Mouse (Mus musculus) heart, postnatal 14 days (tissue): ENCODE measurements around the gene Ahdc1. TPM values are rescaled to one million over a fixed set of nuclear protein-coding genes. Genes with fewer than 3 reads are reported as not detected.
"Not testable (repeated sequence)": the region's sequence is repeated elsewhere in the genome, so short reads cannot be mapped to it uniquely, and the experiment has no call there.

Source experiments
- DNase-seq, 2 experiments: peaks; one replicate each; pipeline ENCODE4 v3.0.0; 2021 to 2022
- intact Hi-C: fragments of 180-260 bp; cut with DNase I; formaldehyde crosslinking; loops from one replicate; pipeline ENCODE4 v1.15.1; 2025
- total RNA-seq, 2 experiments: library from RNA; stranded (reverse); gene quantifications; 2 replicates each; pipeline ENCODE4 v1.2.3; 2021

The Ahdc1 gene
- total RNA-seq, 2 experiments from 2014 or later = 55.2 to 59.1 TPM

- intact Hi-C loops = no loop called here
- DNase-seq = no peak
Measured at GRCm38 (mm10) chr4:133089802-133090201, 78.7 kb downstream of the Ahdc1 start.

GRCm38 (mm10) chr4:133090276-133090719, 79.2 kb downstream of the Ahdc1 start:
- no peak for DNase-seq
- intact Hi-C loops = no loop called here

DNA sequence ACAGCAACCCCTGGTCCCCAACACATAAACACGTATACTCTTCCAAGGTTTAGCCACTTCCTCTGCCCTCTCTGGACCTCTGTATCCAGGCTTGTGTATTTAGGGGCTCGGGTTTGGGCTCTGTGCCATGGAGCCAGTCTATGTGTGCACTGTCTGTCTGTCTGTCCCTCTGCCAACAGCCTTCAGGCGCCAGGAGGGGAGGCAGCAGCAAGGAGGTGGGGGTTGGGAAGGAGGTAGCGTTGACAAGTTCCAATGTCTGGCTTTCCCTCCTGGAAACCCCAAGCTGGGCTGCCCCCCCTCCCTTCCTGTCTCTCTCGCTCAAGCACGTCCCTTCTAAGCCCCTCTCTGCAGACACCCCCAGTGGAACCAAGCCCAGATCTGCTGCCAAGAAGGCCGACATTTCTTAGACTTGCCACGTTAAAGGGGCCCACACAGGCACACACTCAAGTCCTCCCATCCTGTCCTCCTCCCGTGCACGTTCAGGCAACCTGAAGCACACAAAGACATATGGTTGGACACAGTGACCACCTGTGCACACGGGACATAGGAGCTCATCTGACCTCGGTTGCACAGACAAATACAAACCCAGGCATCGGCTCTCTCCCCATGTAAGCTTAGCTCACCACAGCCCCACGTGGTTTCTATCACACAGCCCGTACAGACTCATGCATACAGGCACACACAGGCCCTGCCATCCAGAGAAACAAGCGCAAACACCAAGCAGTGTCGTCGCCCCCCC, 79.8 kb downstream of the Ahdc1 start:
- DNase-seq = peak; percentile 43 to 60

DNA sequence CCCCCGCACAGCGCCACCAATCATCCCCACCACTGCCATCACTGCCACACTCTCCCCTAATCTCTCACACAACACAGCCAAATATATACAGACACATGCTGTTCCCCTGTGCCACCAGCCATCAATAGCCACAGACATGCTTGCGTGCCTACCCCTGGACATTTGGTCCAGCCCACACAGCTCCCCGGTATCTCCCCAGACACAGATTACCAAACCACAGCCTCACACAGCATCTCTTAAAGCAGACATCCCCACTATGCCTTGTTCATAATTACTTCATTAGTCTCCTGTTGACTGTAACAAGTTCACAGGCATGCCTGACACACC, 80.4 kb downstream of the Ahdc1 start:
- DNase-seq = no peak
- intact Hi-C loops = no loop called here

More for the DNA sequence above, 79.8 kb downstream of the Ahdc1 start:
- intact Hi-C loops = no loop called here

GRCm38 (mm10) chr4:133092453-133092901, 81.4 kb downstream of the Ahdc1 start:
- peak; percentile 60 to 65 for DNase-seq
- intact Hi-C loops = no loop called here

GRCm38 (mm10) chr4:133093056-133093455, 82.0 kb downstream of the Ahdc1 start:
- DNase-seq = no peak
- intact Hi-C loops = no loop called here

DNA sequence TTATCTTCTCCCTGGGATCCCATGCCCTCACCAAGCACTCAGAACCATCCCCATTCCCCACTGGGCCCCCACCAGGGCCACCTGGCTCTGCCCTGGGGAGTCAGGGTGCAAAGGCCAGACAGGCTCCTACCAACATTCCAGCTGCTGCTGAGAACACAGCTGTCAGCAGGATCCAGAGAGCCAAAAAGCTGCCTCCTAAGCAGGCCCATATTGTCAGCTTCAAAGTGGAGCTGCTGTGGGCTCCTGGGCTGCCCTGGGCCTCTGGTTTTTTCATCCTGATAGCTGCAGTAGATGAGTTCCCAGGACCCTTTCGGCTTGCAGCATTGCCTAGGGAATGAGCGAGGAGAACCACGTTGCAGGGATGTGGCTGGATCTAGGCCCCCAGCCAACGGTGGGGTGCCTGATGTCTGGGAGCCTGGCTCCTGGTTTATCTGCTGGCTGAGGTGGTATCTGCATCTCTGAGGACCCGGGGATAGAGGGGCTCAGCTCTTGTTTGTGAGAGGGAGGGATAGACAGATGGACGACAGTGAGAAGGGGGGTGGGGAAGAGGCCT, 82.5 kb downstream of the Ahdc1 start:
- intact Hi-C loops = no loop called here
- DNase-seq = peak in 1 of 2 experiments; percentile 48

GRCm38 (mm10) chr4:133094255-133094654, 83.2 kb downstream of the Ahdc1 start:
- no peak for DNase-seq
- intact Hi-C loops = no loop called here

DNA sequence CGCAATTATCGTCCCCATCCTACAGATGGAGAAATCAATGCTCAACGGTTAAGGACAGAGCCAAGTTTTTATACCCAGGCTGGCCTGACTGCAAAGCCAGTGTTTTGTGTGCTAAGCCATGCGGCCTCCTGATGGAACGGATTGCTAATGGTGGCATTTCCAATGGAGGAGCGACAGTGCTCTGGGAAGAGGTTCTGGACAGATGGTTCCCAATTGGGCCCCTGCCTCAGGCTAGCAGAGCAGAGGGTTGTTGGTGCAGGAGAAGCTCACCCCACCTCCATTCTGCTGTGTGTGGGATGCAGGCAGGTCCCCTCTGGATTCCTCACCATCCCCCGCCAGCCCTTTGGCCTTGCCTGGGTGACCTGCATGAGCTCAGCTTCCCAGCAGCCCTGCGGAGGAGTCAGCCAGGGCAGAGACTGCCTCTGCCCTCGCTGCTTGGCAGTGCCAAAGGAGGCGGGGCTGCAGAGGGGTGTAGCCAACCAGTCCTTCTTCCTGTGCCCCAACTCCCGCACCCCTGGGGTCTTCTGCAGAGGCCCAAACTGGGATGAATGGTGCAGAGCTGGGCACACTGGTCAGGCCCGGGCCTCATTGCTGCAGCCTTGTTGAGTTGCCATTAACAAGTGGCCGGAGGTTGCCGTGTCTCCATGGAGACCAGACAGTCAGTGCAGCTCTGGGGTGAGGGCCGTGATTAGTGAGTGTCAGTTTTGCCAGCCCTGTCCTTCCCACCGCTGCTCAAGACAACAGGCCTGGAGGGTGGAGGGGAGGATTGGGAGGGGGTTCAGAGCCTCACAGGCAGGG, 84.1 kb downstream of the Ahdc1 start:
- intact Hi-C loops = loop anchor here (5.0 kb wide), 1 partner anchor 38 kb away; no protein-coding TSS in a partner anchor
- peak; percentile 71 to 81 for DNase-seq

GRCm38 (mm10) chr4:133095734-133096065, 84.6 kb downstream of the Ahdc1 start:
- DNase-seq = not testable (repeated sequence)
- intact Hi-C loops = loop anchor here (5.0 kb wide), 1 partner anchor 38 kb away; no protein-coding TSS in a partner anchor

DNA sequence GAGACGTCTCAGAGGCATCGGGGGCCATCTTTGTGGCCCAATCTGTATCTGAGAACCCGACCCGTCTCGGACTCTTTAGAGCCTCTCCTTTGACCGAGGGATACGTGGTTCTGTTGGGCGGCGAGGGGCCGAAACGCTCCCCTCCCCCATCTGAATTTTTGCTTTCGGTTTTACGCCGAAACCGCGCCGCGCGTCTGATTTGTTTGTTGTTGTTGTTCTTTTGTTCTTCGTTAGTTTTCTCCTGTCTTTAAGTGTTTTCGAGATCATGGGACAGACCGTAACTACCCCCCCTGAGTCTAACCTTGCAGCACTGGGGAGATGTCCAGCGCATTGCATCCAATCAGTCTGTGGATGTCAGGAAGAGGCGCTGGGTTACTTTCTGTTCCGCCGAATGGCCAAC, 85.6 kb downstream of the Ahdc1 start:
- intact Hi-C loops = loop anchor here (5.0 kb wide), 1 partner anchor 39 kb away; no protein-coding TSS in a partner anchor
- DNase-seq = not testable (repeated sequence)

DNA sequence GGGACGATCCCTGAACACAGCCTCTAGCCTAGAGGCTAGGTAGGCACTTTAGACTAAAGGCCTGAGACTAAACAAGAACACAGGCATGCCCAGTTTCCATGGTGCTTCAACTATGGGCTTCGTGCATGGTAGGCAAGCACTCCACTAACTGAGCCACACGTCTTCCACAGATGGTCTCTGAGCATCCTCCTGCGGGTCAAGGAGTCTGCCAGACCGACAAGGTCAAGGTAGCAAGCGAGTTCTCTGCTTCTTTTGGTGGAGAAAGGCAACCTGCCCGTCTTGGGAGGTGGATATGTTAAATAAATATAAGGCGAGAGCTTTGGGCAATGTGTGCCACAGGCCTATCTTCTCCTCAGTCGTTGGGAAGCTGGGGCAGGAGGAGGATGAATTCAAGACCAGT, 90.7 kb downstream of the Ahdc1 start:
- intact Hi-C loops = no loop called here
- no peak for DNase-seq

DNA sequence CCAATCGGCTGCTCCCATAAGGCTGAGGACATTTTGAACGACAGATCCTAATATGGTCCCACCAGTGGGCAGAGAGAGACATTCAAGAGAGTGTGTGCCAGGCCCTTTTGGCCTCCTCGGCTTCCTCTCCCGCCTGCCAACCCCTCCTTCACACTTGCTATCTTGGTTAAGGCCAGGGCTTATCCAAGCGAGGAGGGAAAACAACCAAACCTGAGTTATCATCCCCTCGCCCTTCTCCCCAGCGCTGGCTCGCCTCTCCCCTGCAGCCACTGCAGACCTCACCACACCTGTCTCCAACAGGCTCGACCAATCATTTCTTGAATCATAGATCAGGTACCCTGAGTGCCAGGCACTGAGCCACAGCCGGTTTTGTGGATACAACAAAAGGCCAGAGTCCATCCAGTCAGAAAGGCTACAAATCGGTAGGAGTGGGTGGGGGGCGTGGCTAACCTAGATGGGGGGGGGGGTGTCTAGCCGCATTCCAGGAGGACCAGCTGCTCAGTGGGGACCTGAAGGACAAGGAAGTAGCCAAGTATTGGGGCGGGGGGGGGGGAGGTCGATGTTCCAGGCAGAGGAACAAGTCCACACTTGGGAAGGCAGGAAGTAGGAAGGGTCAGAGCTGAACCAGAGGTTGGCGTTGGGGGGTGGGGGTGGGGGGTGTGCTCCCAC, 92.6 kb downstream of the Ahdc1 start:
- no peak for DNase-seq
- intact Hi-C loops = no loop called here

- no peak for DNase-seq
- intact Hi-C loops = no loop called here
Measured at GRCm38 (mm10) chr4:133104194-133104569, 93.1 kb downstream of the Ahdc1 start.

DNA sequence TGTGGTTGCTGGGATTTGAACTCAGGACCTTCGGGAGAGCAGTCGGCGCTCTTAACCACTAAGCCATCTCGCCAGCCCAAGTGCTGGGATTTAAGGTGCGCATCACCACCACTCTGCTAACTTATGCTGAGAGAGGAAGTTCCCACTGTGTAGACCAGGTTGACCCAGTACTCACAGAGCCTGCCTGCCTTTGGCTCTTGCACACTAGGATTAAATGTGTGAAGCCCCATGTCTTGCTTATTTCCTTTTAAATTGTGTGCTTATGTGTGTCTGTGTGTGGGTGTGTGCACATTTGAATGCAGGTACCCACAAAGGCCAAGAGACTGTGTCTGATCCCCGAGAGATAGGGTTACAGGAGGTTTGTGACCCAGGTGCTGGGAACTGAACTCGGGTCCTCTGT, 95.6 kb downstream of the Ahdc1 start:
- DNase-seq = no peak
- intact Hi-C loops = no loop called here

DNA sequence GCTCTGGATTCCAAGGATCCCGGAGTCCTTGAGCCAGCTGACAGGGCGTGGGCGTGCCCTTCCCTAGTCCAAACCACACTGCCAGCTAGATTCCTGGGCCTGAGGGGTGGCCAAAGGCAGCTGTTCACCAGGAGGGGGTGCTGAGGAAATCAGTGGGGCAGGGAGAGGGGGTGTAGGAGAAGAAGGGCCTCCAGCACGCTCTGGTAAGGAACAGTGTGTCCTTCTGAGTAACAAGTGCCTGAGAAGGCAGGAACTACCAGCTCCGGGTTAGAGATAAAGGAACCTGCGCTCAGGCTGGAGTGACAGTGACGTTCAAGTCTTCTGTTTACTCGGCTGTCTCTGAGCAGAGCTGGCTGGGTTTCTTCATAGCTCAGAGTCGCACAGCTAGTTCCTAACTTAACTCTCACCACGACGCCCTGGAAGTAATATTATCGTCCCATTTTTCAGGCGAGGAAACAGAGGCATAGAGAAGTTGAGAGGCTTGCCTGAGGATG, 96.8 kb downstream of the Ahdc1 start:
- DNase-seq = peak; percentile 70
- intact Hi-C loops = no loop called here

GRCm38 (mm10) chr4:133108481-133109334, 97.6 kb downstream of the Ahdc1 start:
- intact Hi-C loops = no loop called here
- DNase-seq = peak; percentile 59 to 69

DNA sequence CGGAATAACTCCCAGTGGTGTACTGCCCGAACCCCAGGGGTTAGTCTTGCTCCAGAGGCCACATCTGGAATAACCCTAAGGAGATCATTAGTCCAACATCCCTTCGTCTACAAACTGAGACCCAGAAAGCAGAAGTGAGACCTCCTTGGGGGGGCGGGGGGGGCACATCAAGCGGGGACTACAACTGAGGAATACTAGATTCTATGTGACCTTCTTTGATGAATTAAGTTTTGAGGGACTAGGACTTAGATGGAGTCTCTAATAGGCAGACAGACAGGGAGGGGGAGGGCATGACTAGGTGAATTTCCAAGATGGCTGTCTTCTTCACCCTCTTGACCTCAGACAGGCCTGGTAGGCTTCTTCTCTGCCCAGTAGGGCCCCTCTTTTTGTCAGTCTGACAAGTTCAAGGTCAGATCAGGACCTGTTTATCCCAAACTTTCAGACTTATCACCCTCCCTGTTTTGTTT, 98.3 kb downstream of the Ahdc1 start:
- DNase-seq = no peak
- intact Hi-C loops = no loop called here

- intact Hi-C loops = loop anchor here (10.0 kb wide), 1 partner anchor 98 kb away; the partner anchor contains the start of gene Ahdc1
- no peak for DNase-seq
Measured at GRCm38 (mm10) chr4:133112175-133112838, 101.2 kb downstream of the Ahdc1 start.
